Mouse (Mus musculus): Measurements from ENCODE around the gene Angptl2.

DNA sequence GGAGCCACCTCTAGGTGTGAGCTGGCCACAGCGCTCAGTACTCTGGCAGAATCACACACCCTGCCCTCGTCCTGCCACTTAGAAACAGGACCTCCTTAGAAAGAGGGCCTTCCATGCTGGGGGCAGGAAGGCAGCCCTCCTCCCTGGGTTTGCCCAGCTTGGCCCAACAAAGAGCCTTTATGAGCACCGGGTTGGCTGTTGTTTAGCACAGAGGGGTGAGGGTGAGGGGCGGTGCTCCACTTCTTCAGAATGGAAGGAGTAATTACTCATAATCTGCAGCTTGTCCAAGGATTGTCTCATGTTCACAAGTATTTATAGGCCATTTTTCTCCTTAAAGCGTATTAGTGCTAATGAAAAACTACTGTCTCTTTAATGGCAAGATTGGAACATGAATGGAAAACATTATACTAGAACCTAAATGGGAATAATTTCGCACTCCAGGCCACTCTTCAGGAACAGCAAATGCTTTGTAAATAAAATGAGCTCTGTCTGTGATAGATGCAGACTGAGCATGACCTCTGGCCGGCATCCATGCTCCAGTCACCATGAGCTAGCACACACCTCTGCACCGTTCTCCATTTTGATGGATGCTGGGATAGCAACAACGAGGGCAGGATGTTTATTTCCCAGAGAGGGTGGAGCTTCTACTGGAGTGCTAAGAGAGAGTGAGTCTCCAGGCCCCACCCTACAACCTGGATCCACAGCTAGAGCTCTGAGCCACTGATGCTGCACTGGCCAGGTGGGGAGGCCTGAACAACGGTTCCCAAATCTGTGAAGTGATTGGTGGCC, 44.9 kb upstream of the Angptl2 start:
- TF ChIP-seq TAL1 (IDR thresholded peaks at IDR 0.05; ENCODE audit: low read length) (no peak), GATA1 (IDR thresholded peaks at IDR 0.05; ENCODE audit: low read length) (no peak)

Measured in erythroblast, embryonic 14.5 days (primary cell).